Mouse (Mus musculus) small intestine, adult 2 months (tissue): ENCODE results near the gene Hspa1l.

ENCODE experiments used
- CTCF ChIP-seq: fragments of 200-500 bp; IDR thresholded peaks from 2 replicates; pipeline ENCODE4 v1.5.1; 2012; ENCODE audit warnings: low read depth, mild to moderate bottlenecking, control low read depth, inconsistent platforms, low read length, moderate library complexity, mixed read lengths; ENCODE audit not compliant: insufficient replicate concordance, insufficient read length; ENCODE audit errors: extremely low read depth
- POLR2A ChIP-seq: fragments of 200-500 bp; IDR thresholded peaks from 2 replicates; pipeline ENCODE4 v1.6.1; 2012; ENCODE audit warnings: low read depth, mild to moderate bottlenecking, control low read depth, inconsistent platforms, low read length, moderate library complexity

DNA sequence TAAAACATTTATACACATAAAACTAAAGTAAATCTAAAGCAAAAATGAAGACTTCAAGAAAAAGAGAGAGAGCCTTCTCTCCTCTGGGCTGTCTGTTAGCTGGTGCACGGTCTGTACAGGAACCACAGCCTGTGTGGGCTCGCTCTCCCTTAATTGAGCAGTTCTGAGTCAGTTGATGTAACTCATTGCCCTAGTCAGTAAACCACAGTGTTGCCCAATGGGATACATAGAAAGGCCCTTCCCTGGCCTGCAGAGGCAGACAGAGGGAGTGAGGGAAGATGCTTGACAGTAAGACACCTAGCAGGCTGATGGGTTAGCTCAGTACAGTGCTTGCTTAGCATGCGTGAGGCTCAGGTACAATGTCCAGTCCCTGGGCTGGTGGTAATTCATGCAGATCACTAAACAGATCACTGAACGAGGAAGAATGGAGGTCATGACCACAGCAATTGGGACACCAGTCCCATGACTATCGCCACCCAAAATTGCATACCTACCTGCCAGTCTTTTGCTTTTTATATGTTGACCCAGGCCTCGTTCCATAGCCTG, 34.5 kb upstream of the Hspa1l start:
- TF ChIP-seq CTCF, result no peak
- no peak for TF ChIP-seq POLR2A
